Mouse (Mus musculus) Patski (cell line): Measurements from ENCODE around the gene Aqr. TPM values are rescaled to one million over a fixed set of nuclear protein-coding genes. Genes with fewer than 3 reads are reported as not detected.
"Not testable (repeated sequence)": the region's sequence is repeated elsewhere in the genome, so short reads cannot be mapped to it uniquely, and the experiment has no call there.

Experiments
- ATAC-seq: fragments of 100-300 bp; one replicate; pipeline ENCODE4 v1.8.0; 2021
- CTCF ChIA-PET: fragments of 350-600 bp; sonication (Branson Sonifier 250); formaldehyde crosslinking; loops from one replicate; lab custom pipeline; 2022; ENCODE audit warnings: inconsistent platforms; lab: Charles Lee
- POLR2A ChIA-PET: fragments of 350-600 bp; sonication (Branson Sonifier 250); formaldehyde crosslinking; loops from one replicate; lab custom pipeline; 2022; ENCODE audit warnings: antibody characterized with exemption, inconsistent platforms; lab: Charles Lee
- DNase-seq: peaks from one replicate; pipeline ENCODE4 v3.0.0-alpha.2; 2011; ENCODE audit warnings: low read depth, low spot score
- H3K27me3 ChIP-seq: fragments of 371-371 bp; one replicate; pipeline ENCODE4 v1.5.1; 2021
- CTCF ChIP-seq: fragments of 100-300 bp; IDR thresholded peaks from one replicate; pipeline ENCODE4 v1.5.1; 2021
- in situ Hi-C: fragments of 300-500 bp; cut with MboI; formaldehyde crosslinking; loops from 3 replicates; pipeline ENCODE4 v1.11.1; 2018; ENCODE audit warnings: low pct_unique_long_range_greater_than_20kb, mixed read lengths
- polyA plus RNA-seq: library from polyadenylated mRNA; unstranded; gene quantifications from one replicate; pipeline ENCODE4 v1.2.3, GENCODE M21; 2021

Gene Aqr
- polyA plus RNA-seq, result 30.9 TPM

- ATAC-seq, in situ Hi-C loops, CTCF ChIA-PET, POLR2A ChIA-PET, DNase-seq, H3K27me3 ChIP-seq: not testable (repeated sequence)
Measured at GRCm38 (mm10) chr2:114186924-114187323, at the start of gene Aqr. Gene Aqr, minus strand, starts transcription at chr2:114187024.

- DNase-seq, result no peak
- ChIA-PET POLR2A (no interaction called here), CTCF (no interaction called here)
- peaks cover 44% of the 10 kb centered on the region for H3K27me3 ChIP-seq
- ATAC-seq, result no peak
- in situ Hi-C loops, result no loop called here
- TF ChIP-seq CTCF, result no peak
Measured at GRCm38 (mm10) chr2:114236566-114236965, 49.7 kb upstream of the Aqr start.

- no peak for DNase-seq
- in situ Hi-C loops, result no loop called here
- ChIA-PET CTCF (no interaction called here), POLR2A (no interaction called here)
- TF ChIP-seq CTCF, result no peak
- ATAC-seq, result no peak
- peaks cover 51% of the 10 kb centered on the region for H3K27me3 ChIP-seq
Measured at GRCm38 (mm10) chr2:114235584-114235983, 48.8 kb upstream of the Aqr start.

- DNase-seq (no peak), ATAC-seq (no peak)
- no peak for TF ChIP-seq CTCF
- POLR2A ChIA-PET, result no interaction called here
- CTCF ChIA-PET, result no interaction called here
- peaks cover 29% of the 10 kb centered on the region for H3K27me3 ChIP-seq
- in situ Hi-C loops, result no loop called here
Measured at GRCm38 (mm10) chr2:114231248-114231647, 44.4 kb upstream of the Aqr start.

GRCm38 (mm10) chr2:114228672-114229071, 41.8 kb upstream of the Aqr start:
- DNase-seq (no peak), ATAC-seq (no peak)
- H3K27me3 ChIP-seq, result peaks cover 28% of the 10 kb centered on the region
- POLR2A ChIA-PET, result no interaction called here
- in situ Hi-C loops, result no loop called here
- CTCF ChIA-PET, result no interaction called here
- TF ChIP-seq CTCF, result no peak

GRCm38 (mm10) chr2:114205036-114205435, 18.2 kb upstream of the Aqr start:
- no peak for DNase-seq
- in situ Hi-C loops, result no loop called here
- CTCF ChIA-PET, result no interaction called here

GRCm38 (mm10) chr2:114201574-114201973, 14.8 kb upstream of the Aqr start:
- ATAC-seq, result peak; percentile 10

More at GRCm38 (mm10) chr2:114205036-114205435, 18.2 kb upstream of the Aqr start:
- TF ChIP-seq CTCF, result no peak
- POLR2A ChIA-PET, result no interaction called here
- no peak for ATAC-seq
- peaks cover 16% of the 10 kb centered on the region for H3K27me3 ChIP-seq

GRCm38 (mm10) chr2:114200932-114201559, 14.2 kb upstream of the Aqr start, which contains the start of gene Zfp770:
Gene Zfp770, minus strand, starts transcription at chr2:114201469.
- CTCF ChIA-PET, result interaction anchor here (2.0 kb wide), 1 partner anchor 8 kb away, joined by 7 read pairs; no protein-coding TSS in a partner anchor
- ATAC-seq (peak; percentile 82), DNase-seq (peak; percentile 30)
- POLR2A ChIA-PET, result interaction anchor here (1.2 kb wide), 1 partner anchor 13 kb away, joined by 5 read pairs; no protein-coding TSS in a partner anchor
- no peak for TF ChIP-seq CTCF
- H3K27me3 ChIP-seq, result peaks cover 7% of the 10 kb centered on the region
- in situ Hi-C loops, result no loop called here

More at GRCm38 (mm10) chr2:114201574-114201973, 14.8 kb upstream of the Aqr start:
- in situ Hi-C loops, result no loop called here
- ChIA-PET CTCF (interaction anchor here (2.0 kb wide), 1 partner anchor 9 kb away, joined by 7 read pairs; no protein-coding TSS in a partner anchor), POLR2A (interaction anchor here (1.2 kb wide), 1 partner anchor 13 kb away, joined by 5 read pairs; no protein-coding TSS in a partner anchor)
- H3K27me3 ChIP-seq, result peaks cover 11% of the 10 kb centered on the region
- no peak for TF ChIP-seq CTCF
- DNase-seq, result no peak

- no peak for ATAC-seq
- in situ Hi-C loops, result no loop called here
- no peak for DNase-seq
- POLR2A ChIA-PET, result no interaction called here
- no peak for TF ChIP-seq CTCF
- no peaks in the 10 kb centered on the region for H3K27me3 ChIP-seq
- CTCF ChIA-PET, result interaction anchor here (1.1 kb wide), 1 partner anchor 21 kb away, joined by 3 read pairs; no protein-coding TSS in a partner anchor
Measured at GRCm38 (mm10) chr2:114196421-114196820, 9.6 kb upstream of the Aqr start.

GRCm38 (mm10) chr2:114177802-114178733, 8.8 kb downstream of the Aqr start:
- ChIA-PET CTCF (interaction anchor here (0.6 to 2.3 kb wide), 2 partner anchors 11 to 17 kb away, joined by 3 to 8 read pairs; no protein-coding TSS in a partner anchor), POLR2A (no interaction called here)
- no peaks in the 10 kb centered on the region for H3K27me3 ChIP-seq
- no peak for ATAC-seq
- in situ Hi-C loops, result no loop called here
- no peak for TF ChIP-seq CTCF
- DNase-seq, result no peak
